Mouse (Mus musculus): ENCODE results near the gene Lhx8. TPM values are rescaled to one million over a fixed set of nuclear protein-coding genes. Genes with fewer than 3 reads are reported as not detected.
A peak's percentile ranks its signal among the peaks of the same experiment; 100 is the strongest.

Lhx8 gene
- polyA plus RNA-seq, 1 experiment from 2014 or later = 0.26 TPM

DNA sequence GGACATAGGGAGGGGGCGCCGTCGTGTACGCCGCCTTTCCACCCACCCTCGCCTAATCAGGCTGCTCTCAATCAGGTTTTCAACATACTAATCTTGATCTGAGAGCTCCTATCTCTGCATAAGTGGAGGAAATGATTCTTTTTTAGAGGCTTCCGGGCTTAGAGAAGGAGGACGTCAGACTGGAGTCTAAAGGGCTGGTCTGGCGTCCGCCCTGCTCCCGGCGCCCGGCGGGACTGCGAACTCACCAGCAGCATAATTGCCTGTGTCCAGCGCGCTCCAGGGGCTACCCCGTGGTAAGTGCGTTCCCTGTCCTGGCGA is 1.7 kb upstream of the Lhx8 start:
- H3K4me3 ChIP-seq = no peak overlapping the region
- H3K4me1 ChIP-seq (replicated peaks) = peaks cover 24% of the 10 kb centered on the region
- no peak for ATAC-seq (ENCODE audit: low FRiP score)
- no peak overlapping the region for H3K27ac ChIP-seq
- no peak overlapping the region for H3K9ac ChIP-seq
- H3K4me2 ChIP-seq = no peak overlapping the region
- H3K9me3 ChIP-seq = no peaks in the 10 kb centered on the region
- peaks cover 86% of the 10 kb centered on the region for H3K27me3 ChIP-seq
- H3K36me3 ChIP-seq = no peaks in the 10 kb centered on the region
- under 1% methylated on average over 20 of the region's 20 CpGs for WGBS

DNA sequence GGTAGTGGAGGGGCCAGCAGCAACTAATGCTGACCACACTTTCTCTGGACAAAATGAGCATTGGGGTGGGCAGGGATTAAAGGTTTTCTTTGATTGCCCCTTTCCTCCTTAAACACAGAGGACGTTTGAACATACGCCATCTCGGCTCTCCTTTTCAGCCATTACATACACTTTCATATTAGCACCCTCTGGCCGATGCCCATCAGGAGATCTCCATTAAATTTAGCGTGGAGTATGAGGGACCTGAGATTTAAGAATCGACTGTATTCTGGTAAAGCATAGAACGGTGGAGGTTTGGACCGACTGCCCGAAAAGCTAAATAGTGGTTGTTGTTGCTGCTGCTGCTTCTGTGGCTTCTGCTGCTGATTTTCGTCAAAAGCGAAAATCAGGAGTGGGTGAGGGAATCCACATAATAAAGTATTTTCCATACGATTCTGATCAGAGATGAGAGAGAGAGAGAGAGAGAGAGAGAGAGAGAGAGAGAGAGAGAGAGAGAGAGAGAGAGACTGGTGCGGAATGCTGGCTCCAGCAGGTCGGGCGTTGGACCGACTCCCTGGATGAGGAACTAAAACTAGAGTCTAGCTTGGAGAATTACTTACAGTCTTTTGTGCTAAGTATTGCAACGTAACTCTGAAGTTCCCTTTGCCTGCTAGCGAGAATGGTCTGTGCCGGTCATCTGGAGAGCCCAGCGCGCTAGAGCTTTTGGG is 1.2 kb upstream of the Lhx8 start:
- Histone ChIP-seq H3K27me3 (peaks cover 87% of the 10 kb centered on the region), H3K27ac (no peak overlapping the region), H3K4me3 (no peak overlapping the region), H3K9ac (no peak overlapping the region), H3K36me3 (no peaks in the 10 kb centered on the region), H3K4me1 (replicated peaks) (peaks cover 24% of the 10 kb centered on the region), H3K4me2 (no peak overlapping the region), H3K9me3 (no peaks in the 10 kb centered on the region)
- no peak for ATAC-seq (ENCODE audit: low FRiP score)
- under 1% methylated on average over 21 of the region's 21 CpGs for WGBS

DNA sequence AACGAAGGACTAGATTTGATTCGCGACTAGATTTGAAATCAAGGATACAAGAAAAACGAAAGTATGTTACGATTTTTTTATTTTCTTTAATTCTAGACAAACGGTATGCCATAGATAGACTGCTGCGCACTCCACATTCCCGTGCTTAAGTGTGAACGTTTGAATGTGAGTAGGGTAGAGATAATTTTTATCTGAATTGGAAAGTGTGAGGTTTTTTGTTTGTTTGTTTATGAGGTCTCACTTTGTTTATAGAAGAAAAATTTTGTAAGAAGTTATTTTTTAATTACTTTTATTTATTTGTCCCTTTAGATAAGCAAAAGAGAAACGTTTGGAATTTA is 513 bp upstream of the Lhx8 start:
- no peaks in the 10 kb centered on the region for H3K9me3 ChIP-seq
- no peak for ATAC-seq (ENCODE audit: low FRiP score)
- H3K4me1 ChIP-seq (replicated peaks) = peaks cover 24% of the 10 kb centered on the region
- peaks cover 87% of the 10 kb centered on the region for H3K27me3 ChIP-seq
- WGBS = under 1% methylated on average over 10 of the region's 10 CpGs
- H3K36me3 ChIP-seq = no peaks in the 10 kb centered on the region
- H3K4me2 ChIP-seq = no peak overlapping the region
- no peak overlapping the region for H3K9ac ChIP-seq
- no peak overlapping the region for H3K4me3 ChIP-seq
- H3K27ac ChIP-seq = no peak overlapping the region

DNA sequence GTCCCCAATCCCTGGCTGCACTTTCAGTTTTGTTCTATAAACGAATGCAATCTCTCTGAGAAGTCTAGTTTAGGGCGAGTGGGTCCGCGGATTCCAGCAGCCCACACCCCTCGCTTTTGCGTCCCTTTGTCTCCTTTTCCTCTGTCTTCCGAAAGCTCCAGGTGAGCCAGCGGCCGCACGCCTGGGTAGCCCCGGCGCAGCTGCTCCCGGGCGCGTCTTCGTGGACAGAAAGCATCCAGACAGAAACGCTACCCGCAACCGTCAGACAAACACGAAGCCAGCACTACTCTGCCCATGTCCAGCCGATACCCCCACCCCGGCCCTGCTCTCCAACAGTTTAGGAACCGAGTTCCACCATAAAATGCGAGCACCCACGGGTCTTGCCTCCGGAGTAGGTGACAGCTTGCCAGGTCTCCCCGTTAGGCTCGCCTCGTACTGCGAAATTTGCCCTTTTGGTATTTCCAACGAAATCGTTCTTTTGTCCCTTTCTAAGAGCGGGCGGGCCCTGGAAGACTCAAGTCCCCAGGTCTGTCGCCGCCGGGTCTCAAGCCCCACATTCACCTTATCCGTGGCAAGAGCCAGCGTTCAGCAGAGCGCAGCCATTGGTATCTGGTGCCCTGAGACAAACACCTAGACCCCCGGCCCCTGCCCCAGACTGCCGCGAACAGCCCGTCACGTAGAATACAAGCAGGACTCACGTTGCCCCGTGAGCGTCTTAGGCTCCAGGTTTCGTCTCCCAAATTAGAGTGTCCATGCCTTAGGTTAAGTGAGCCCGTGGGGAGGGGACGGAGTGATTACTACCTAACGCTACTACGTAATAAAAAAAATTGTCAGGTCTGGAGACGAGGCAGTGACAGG is 907 bp downstream of the Lhx8 start:
- Histone ChIP-seq H3K4me1 (replicated peaks) (peaks cover 24% of the 10 kb centered on the region), H3K9me3 (no peaks in the 10 kb centered on the region), H3K27me3 (peaks cover 87% of the 10 kb centered on the region), H3K36me3 (no peaks in the 10 kb centered on the region), H3K27ac (no peak overlapping the region), H3K4me2 (peak overlapping the region; percentile 23; the same call in 1 of the 2 replicates), H3K9ac (no peak overlapping the region), H3K4me3 (peak overlapping the region; percentile 15)
- under 1% methylated on average over 54 of the region's 54 CpGs for WGBS
- ATAC-seq (ENCODE audit: low FRiP score) = no peak

DNA sequence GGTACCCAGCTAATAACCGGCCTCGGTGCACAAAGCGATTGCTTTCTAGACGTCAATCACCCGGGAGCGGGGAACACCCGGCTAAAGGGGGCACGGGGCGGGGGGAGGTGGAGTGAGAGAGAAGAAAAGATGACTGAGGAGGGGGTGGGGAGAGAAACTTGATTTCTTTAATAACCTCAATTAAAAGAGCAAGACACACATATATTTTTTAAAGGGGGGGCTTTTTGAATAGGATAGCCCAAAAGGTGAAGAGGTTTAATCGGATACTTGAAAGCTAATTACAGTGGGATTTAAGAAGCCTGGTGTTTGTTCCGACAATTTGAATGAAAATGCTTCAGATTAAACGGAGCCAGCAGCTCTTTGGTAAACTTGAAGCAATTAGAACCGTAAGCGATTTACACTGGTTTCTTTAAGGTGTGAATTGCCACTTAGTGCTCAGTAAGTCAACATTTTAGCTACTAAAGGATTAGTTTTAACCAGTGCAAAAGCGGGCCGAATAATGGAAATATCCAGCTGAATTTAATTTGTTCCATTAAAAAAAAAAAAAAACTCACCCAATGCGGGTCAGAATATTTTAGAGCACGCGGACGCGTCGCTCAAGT is 1.6 kb downstream of the Lhx8 start:
- Histone ChIP-seq H3K36me3 (no peaks in the 10 kb centered on the region), H3K4me3 (peak overlapping the region; percentile 42), H3K4me1 (replicated peaks) (peaks cover 24% of the 10 kb centered on the region), H3K27me3 (peaks cover 87% of the 10 kb centered on the region), H3K9me3 (no peaks in the 10 kb centered on the region), H3K27ac (no peak overlapping the region), H3K9ac (peak overlapping the region; percentile 60; the same call in 1 of the 2 replicates), H3K4me2 (peak overlapping the region; percentile 69)
- ATAC-seq (ENCODE audit: low FRiP score) = no peak
- WGBS = under 1% methylated on average over 22 of the region's 22 CpGs

DNA sequence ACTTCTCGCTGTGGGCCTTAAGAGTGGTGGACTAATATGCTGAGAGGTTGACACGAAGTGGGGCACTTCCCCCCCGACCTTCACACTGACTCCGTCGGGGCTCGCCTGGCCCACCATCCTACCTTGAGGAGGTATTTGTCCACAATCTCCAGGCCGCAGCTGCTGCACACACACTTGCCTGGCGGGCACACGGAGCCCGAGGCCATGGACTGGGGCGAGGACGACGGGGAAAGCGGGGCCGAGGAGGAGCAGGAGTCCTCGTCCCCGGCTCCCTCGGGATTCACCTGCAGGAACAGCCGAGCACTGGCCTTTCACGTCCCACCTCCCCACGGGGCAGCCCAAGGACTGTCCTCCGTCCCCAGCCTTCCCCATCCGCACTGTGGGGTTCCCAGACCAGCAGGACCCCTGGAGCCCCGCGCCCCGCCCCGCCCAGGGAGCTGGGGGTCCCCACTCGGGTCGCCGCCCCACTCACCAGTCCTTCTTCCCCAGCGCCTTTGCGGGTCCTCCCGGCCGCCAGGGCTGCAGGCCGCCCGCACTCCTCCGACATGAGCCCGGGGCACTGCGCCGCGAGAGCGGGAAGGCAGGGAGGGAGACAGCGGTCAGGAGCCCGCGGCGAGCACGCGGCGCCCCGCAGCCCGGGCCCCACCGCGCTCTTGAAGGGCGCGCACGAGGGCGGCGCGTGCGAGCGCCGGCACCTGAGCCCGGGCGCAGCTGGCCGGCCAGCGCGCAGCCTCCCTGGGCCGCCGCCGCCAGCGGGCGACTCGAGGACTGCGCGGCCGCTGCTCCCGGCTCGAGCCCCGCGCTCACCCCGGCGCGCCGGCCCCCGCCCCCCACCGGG is 2.4 kb downstream of the Lhx8 start:
- Histone ChIP-seq H3K4me2 (peak overlapping the region; percentile 69), H3K9me3 (no peaks in the 10 kb centered on the region), H3K4me1 (replicated peaks) (peaks cover 24% of the 10 kb centered on the region), H3K27me3 (peaks cover 85% of the 10 kb centered on the region), H3K36me3 (no peaks in the 10 kb centered on the region), H3K27ac (no peak overlapping the region), H3K4me3 (peak overlapping the region; percentile 42), H3K9ac (peak overlapping the region; percentile 60; the same call in 1 of the 2 replicates)
- ATAC-seq (ENCODE audit: low FRiP score) = peak; percentile 81
- WGBS = 1% methylated on average over 67 of the region's 86 CpGs

DNA sequence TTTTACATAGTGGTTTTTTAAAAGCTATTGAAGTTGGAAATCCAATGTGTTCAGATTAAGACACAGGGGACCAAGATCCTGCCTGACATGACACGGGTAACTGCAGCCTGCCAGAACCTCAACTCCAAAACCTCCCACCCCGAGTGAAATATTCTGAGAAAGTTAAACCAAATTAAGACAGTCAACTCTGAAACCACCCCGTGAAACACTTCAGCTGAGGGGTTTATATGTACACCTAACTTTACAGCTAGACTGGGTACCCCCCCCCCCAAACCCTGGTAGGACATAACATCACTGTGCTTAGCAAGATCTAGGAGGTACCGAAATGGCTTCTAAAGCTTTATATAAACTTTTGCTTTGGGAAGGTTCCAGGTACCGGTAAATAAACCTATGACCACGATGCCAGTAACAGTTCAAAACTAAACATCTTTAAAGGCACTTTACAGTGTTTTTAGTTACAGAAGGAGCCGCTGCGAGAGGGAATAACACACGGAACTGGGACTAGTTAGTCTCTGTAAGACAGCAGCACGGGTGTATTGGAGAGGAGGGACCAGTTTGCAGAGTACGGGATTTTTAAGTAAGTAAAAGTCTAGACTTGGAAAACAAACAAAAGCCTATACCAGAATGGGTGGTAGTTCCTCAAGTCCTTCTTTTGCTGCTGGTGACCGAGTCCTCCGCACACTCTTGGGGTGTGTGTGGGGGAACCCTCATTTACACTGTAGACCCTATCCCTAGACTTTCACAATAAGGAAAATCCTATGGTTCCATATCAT is 3.2 kb downstream of the Lhx8 start:
- H3K4me3 ChIP-seq = no peak overlapping the region
- WGBS = 2% methylated on average over 13 of the region's 13 CpGs
- peaks cover 84% of the 10 kb centered on the region for H3K27me3 ChIP-seq

DNA sequence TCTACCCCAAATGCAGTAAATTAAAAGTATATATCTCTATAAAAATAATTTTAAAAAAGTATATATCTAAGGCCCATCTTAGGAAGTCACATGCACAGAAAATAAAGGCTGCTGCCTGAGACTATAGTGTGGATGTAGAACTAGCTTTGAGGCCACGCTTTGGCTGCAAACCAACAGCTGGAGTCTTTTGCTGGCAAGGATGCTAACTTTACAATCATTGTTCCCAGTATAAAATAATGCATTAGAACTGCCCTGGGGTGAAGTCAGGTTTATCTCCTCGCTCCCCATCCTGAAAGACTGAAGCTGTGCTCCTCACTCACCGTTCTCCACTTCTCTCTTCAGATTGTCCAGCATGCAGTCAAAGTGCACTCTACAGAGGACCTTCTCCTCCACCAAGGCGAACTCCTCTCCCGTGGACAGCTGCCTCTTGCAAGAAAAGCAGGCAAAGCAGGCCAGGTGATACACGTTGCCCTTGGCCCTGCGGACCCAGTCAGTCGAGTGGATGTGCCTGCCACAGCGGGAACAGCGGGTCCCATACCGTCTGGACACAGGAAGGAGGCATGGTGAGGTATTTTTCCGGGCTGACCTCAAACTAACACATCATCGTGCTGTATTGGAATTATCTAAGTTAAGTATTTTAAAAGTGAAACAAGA is 8.4 kb downstream of the Lhx8 start:
- Histone ChIP-seq H3K4me2 (no peak overlapping the region), H3K27ac (no peak overlapping the region), H3K9ac (no peak overlapping the region), H3K9me3 (no peaks in the 10 kb centered on the region), H3K4me1 (replicated peaks) (no peaks in the 10 kb centered on the region), H3K36me3 (no peaks in the 10 kb centered on the region), H3K27me3 (peaks cover 65% of the 10 kb centered on the region), H3K4me3 (no peak overlapping the region)
- WGBS = 77% methylated on average over 13 of the region's 13 CpGs
- no peak for ATAC-seq (ENCODE audit: low FRiP score)

More for the DNA sequence above, 3.2 kb downstream of the Lhx8 start:
- Histone ChIP-seq H3K9me3 (no peaks in the 10 kb centered on the region), H3K4me2 (no peak overlapping the region), H3K4me1 (replicated peaks) (peaks cover 23% of the 10 kb centered on the region), H3K36me3 (no peaks in the 10 kb centered on the region), H3K9ac (no peak overlapping the region), H3K27ac (no peak overlapping the region)
- no peak for ATAC-seq (ENCODE audit: low FRiP score)

DNA sequence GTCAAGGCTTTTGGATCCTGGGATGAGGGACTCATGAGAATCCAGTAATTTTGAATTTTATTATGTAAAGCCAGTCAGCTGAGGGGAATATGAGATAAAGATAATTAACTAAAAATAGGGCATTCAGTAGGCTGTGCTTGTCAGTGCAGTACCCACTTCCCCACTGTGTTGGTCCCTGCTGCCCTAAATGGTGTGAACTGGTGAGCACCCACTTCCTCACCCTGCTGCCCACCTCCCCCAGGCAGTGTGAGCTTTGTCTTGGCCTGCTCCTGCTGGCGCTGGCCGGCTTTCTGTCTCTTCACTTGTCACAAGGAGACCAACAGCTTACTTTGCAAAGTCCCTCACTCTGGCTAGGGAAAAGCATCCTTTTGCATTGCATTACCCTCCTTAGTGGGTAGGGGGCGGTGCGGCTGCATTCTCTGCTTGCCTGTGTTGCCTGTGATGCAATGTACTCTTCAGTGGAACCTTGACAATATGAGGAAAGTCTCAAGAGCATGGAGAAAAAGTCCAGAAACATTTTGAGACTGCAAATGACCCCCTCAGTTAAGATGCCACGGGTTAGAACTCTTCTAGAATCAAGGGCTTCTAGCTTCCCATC is 12.7 kb downstream of the Lhx8 start:
- WGBS = 12% methylated on average over 5 of the region's 5 CpGs
- Histone ChIP-seq H3K4me1 (replicated peaks) (no peaks in the 10 kb centered on the region), H3K4me3 (no peak overlapping the region), H3K36me3 (no peaks in the 10 kb centered on the region), H3K4me2 (no peak overlapping the region), H3K27me3 (peaks cover 32% of the 10 kb centered on the region), H3K9ac (no peak overlapping the region), H3K27ac (no peak overlapping the region), H3K9me3 (no peaks in the 10 kb centered on the region)
- no peak for ATAC-seq (ENCODE audit: low FRiP score)

DNA sequence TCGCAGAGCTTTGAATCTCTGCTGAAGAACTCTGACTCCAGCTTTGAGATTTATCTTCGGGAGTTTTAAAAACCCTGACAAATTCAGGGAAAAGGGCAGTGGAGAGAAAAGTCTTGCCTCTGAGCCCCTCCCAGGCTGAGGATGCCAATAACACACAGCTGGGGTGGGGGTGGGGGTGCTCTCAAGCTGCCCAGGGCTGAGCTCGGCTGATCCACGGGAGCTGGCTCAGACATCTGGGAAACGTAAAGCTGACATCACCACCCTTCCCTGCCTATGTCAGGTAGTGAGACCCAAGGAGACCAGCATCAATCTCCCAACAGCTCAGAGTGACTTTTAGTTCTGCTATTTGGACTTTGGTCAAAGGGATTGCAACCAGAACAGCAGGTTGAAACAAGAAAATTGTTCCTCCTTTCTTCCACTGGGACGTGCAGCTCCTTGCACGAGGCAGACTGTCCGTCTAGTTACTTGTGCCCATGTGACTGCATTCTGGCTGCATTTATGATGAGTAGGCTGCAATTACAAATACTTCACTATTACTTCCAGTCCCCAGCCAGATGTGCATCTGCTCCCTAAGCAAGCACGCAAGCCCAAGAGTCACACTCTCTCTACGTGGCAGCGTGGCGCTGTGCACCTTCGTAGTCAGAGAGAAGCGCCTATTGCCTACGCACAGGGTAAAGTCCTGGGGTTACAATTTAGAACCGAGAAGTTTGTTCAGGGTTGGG is 25.1 kb downstream of the Lhx8 start:
- 71% methylated on average over 16 of the region's 16 CpGs for WGBS
- no peak for ATAC-seq (ENCODE audit: low FRiP score)
- H3K9me3 ChIP-seq = no peaks in the 10 kb centered on the region

More for the DNA sequence above, 25.1 kb downstream of the Lhx8 start:
- H3K4me2 ChIP-seq = no peak overlapping the region
- no peaks in the 10 kb centered on the region for H3K27me3 ChIP-seq
- no peaks in the 10 kb centered on the region for H3K36me3 ChIP-seq
- H3K27ac ChIP-seq = no peak overlapping the region
- H3K4me3 ChIP-seq = no peak overlapping the region
- H3K9ac ChIP-seq = no peak overlapping the region
- no peaks in the 10 kb centered on the region for H3K4me1 ChIP-seq (replicated peaks)
